Mouse (Mus musculus) brain, embryonic 14.5 days (tissue): Measurements from ENCODE around the gene Thada.

Source experiments
- CTCF ChIP-seq: fragments of 200-500 bp; IDR thresholded peaks from 2 replicates; pipeline ENCODE4 v1.5.1; 2012; ENCODE audit warnings: inconsistent platforms, mild to moderate bottlenecking, moderate library complexity, borderline replicate concordance; ENCODE audit not compliant: insufficient read depth, insufficient read length; ENCODE audit errors: extremely low read depth
- POLR2A ChIP-seq: fragments of 200-500 bp; IDR thresholded peaks from 2 replicates; pipeline ENCODE4 v1.6.1; 2012; ENCODE audit warnings: mild to moderate bottlenecking, inconsistent platforms, borderline replicate concordance; ENCODE audit not compliant: poor library complexity, insufficient read depth, insufficient read length, severe bottlenecking; ENCODE audit errors: extremely low read depth

DNA sequence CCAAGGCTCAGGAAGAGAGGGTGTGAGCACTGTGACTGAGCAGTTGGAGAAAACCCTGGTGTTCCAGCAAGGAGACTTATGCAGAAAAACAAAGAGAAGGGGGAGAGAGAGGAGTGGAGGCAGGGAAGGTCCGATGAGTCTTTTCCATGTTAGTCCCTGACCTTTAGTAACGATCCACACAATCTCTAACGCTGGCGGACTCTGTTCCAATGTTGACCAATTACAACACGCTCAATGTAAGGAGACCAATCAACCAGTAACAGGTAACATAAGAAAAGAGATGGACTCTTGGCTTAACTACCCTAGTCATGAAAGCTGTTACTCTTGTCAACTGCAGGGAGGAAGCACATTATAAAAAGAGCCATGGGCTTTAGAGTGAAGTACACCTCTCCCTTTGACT lies 160.9 kb downstream of the Thada start:
- no peak for TF ChIP-seq CTCF
- no peak for TF ChIP-seq POLR2A
